Mouse (Mus musculus): Measurements from ENCODE around the gene Ctcfl.

Ctcfl gene

DNA sequence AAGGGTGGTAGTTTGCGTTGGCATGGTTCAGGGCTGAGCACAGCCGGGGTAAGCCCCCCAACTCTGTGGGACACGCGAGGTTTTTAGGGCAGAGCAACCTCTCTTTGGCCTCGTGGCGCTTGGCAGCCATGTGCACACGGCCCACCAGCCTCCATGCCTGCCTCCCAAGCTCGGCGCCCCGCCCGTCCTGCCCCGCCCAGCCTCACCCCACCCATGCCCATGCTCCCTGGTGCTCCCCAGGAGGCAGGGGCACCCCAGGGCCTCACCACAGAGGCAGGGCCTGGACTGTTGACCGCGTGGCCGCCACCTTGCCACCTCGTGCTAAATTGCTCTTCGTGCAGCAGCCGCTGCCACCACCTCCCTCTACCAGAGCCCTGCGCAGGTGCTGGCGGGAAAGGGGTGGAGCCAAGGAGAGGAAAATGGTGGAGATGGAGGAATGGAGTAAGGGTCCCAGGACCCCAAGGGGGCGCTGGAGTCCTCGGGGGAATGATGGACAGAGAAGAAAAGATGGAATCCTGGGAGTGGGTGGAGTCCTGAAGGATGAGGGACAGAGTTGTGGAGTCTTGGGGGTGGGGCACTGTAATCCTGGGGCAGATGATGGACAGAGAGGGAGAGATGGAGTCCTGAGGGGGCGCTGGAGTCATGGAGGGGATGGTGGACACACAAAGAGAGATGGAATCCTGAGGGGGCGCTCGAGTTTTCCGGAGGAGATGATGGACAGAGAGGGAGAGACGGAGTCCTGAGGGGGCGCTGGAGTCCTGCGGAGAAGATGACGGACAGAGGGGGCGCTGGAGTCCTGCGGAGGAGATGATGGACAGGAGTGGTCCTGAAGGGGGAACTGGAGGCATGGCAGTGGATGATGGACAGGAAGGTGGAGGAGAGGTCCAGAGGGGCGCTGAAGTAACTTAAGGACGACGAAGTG, at the start of gene Ctcfl:
TSS of gene Ctcfl (minus strand) at position 503 of the 922 bp plus-strand sequence.
- no peak for DNase-seq (ENCODE audit: low spot score in 2 of 2)

- DNase-seq (ENCODE audit: low spot score in 2 of 2) = no peak
Measured at GRCm38 (mm10) chr2:173168411-173168851, 49.1 kb upstream of the Ctcfl start.

GRCm38 (mm10) chr2:173165357-173165756, 46.0 kb upstream of the Ctcfl start:
- DNase-seq (ENCODE audit: low spot score in 2 of 2) = no peak

- no peak for DNase-seq (ENCODE audit: low spot score in 2 of 2)
Measured at GRCm38 (mm10) chr2:173164946-173165345, 45.6 kb upstream of the Ctcfl start.

- DNase-seq (ENCODE audit: low spot score in 2 of 2) = no peak
Measured at GRCm38 (mm10) chr2:173164358-173164757, 45.0 kb upstream of the Ctcfl start.

GRCm38 (mm10) chr2:173163380-173163779, 44.1 kb upstream of the Ctcfl start:
- no peak for DNase-seq (ENCODE audit: low spot score in 2 of 2)

DNA sequence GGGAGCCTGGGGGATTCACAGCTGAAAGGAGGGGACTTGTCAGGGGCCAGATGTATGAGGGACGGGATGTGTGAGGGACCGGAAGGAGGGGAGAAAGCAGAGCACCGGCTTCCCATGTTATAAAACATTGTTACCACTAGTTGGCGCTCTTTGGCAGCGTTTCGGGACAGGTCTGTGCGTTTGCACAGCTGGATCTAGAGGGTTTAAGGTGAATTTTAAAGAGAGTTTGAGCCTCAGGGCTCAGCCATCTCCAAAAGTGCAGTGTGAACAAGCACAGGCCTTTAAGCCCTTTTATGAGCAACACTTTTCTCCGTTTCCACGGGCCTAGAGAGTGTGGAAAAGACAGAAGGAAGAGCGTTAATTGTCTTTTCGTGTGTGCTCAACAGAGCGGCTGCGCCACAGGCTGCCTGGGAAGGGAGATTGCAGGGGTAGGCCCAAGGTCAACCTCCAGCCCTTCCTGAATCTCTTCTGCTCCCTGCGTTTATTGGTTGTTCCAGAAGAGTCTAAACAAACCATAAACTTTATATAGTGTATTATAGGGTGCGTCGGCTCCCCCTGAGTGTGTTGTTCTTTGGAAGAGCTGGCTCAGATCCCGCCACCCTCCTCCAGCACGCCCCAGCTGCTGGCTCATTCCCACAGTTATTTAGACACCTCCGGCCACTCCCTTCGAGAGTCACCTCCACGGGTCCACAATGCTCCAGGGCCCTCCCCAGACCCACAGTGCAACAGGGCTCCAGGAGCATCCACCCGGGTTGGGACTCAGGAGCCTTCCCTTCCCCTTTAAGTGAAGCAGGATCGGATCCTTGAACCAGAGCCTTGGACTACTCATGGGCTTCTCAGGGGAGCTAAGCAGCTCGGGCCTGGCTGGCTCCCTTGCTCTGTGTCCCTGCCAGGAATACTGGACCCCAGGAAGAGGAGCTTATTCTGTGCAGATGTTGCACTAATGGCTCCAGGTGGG, 40.3 kb upstream of the Ctcfl start:
- DNase-seq (ENCODE audit: low spot score in 2 of 2) = no peak

DNA sequence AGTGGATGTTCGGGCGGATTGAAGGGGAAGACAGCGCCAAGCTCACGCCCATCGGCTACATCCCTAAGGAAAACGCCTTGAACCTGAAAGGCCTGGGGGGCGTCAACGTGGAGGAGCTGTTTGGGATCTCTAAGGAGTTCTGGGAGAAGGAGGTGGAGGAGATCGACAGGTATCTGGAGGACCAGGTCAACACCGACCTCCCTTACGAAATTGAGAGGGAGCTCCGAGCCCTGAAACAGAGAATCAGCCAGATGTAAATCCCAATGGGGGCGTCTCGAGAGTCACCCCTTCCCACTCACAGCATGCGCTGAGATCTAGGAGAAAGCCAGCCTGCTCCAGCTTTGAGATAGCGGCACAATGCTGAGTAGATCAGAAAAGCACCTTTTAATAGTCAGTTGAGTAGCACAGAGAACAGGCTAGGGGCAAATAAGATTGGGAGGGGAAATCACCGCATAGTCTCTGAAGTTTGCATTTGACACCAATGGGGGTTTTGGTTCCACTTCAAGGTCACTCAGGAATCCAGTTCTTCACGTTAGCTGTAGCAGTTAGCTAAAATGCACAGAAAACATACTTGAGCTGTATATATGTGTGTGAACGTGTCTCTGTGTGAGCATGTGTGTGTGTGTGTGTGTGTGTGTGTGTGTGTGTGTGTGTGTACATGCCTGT, 39.2 kb upstream of the Ctcfl start:
- DNase-seq (ENCODE audit: low spot score in 2 of 2) = no peak

- no peak for DNase-seq (ENCODE audit: low spot score in 2 of 2)
Measured at GRCm38 (mm10) chr2:173157871-173158270, 38.5 kb upstream of the Ctcfl start.

GRCm38 (mm10) chr2:173157376-173157775, 38.1 kb upstream of the Ctcfl start:
- DNase-seq (ENCODE audit: low spot score in 2 of 2) = no peak

DNA sequence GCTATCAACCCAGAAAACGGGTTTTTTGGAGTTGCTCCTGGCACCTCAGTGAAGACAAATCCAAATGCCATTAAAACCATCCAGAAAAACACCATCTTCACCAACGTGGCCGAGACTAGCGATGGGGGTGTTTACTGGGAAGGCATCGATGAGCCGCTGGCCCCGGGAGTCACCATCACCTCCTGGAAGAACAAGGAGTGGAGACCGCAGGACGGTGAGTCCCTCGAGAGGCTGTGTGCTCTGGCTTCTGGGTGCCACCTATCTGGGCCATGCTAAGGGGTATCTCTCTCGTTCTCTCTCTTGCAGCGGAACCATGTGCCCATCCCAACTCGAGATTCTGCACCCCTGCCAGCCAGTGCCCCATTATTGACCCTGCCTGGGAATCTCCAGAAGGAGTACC, 37.6 kb upstream of the Ctcfl start:
- no peak for DNase-seq (ENCODE audit: low spot score in 2 of 2)

DNA sequence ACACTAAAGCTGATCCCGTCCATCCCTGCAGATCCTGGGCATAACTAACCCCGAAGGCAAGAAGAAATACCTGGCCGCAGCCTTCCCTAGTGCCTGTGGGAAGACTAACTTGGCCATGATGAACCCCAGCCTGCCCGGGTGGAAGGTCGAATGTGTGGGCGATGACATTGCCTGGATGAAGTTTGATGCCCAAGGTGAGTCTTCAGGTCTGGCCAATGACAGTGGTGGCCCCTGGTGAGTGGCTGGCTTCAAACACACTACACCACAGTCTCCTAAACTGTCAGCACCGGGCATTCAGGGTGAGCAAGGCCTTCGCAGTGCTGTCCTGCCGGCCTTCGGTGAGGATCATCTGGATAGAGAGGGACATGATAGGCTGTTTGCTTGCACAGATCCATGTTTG, 36.6 kb upstream of the Ctcfl start:
- no peak for DNase-seq (ENCODE audit: low spot score in 2 of 2)

- DNase-seq (ENCODE audit: low spot score in 2 of 2) = no peak
Measured at GRCm38 (mm10) chr2:173154962-173155361, 35.6 kb upstream of the Ctcfl start.

DNA sequence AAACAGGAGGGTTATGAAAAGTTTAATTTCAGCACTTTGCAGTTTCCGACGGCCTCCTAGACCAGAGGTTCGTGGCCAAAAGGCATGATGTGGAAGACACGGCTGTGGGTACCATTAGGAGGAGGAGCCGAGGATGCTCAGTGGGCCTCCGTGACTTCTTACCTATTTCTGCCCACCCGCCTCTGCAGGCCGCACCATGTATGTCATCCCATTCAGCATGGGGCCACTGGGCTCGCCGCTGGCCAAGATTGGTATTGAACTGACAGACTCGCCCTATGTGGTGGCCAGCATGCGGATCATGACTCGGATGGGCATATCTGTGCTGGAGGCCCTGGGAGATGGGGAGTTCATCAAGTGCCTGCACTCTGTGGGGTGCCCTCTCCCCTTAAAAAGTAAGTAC, 35.2 kb upstream of the Ctcfl start:
- no peak for DNase-seq (ENCODE audit: low spot score in 2 of 2)

GRCm38 (mm10) chr2:173153266-173153665, 33.9 kb upstream of the Ctcfl start:
- no peak for DNase-seq (ENCODE audit: low spot score in 2 of 2)

- DNase-seq (ENCODE audit: low spot score in 2 of 2) = no peak
Measured at GRCm38 (mm10) chr2:173152436-173153151, 33.3 kb upstream of the Ctcfl start, which contains the start of gene Pck1. Pck1 (plus strand) TSS chr2:173153048.

DNA sequence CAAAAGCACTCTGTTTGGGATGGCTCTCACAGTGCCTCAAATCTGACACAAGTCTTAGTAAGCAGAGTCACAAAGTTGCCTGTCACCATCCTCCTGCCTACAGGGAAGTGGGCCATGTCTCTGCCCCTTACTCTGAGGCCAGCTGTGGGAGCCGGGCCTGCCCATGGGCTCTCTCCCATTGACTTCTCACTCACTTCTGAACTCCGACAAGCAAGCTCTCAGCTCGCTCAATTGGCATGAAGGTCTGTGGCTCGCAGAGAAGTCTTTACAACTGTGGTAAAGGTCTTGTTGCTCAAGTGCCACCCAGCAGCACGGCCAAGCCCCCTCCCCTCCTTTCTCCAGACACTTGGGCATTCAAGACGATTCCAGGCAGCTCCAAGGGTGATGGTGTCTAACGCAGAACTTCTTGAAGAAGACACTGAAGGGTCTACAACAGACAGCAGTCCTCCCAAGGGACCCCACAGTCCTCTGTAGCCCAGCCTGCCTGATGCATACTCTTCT, 32.5 kb upstream of the Ctcfl start:
- DNase-seq (ENCODE audit: low spot score in 2 of 2) = no peak

GRCm38 (mm10) chr2:173151352-173151751, 32.0 kb upstream of the Ctcfl start:
- DNase-seq (ENCODE audit: low spot score in 2 of 2) = no peak

- DNase-seq (ENCODE audit: low spot score in 2 of 2) = no peak
Measured at GRCm38 (mm10) chr2:173148001-173148400, 28.7 kb upstream of the Ctcfl start.

- DNase-seq (ENCODE audit: low spot score in 2 of 2) = no peak
Measured at GRCm38 (mm10) chr2:173146728-173147127, 27.4 kb upstream of the Ctcfl start.

- no peak for DNase-seq (ENCODE audit: low spot score in 2 of 2)
Measured at GRCm38 (mm10) chr2:173145808-173146207, 26.5 kb upstream of the Ctcfl start.
